Mouse (Mus musculus) v-Abl transformed pro-B cells (cell line): Measurements from ENCODE around the gene Slco2a1.

ENCODE experiments used
- in situ Hi-C, 2 experiments: fragments of 400-800 bp; cut with MboI; formaldehyde crosslinking; loops; one replicate each; pipeline ENCODE4 v1.15.1; 2025; ENCODE audit not compliant: unreplicated experiment in 2 of 2

The Slco2a1 gene

DNA sequence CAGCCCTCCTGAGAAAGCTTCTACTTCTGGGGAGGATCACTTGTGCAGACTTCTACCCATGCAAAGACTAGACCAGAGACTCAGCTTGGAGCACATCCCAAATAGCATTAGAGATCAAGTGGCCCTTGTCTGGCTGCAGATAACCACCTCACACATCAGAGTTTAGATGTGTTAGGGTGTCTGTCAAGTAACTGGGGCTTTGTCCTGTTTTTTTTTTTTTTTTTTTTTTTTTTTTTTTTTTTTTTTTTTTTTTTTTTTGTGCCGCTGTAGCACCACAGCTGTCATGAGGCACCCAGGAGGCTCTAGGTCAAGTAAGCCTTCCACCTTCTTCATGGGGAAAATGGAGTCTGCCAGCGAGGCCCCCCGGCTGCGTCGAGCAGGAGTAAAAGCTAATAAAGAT, 42.7 kb downstream of the Slco2a1 start:
- in situ Hi-C loops = no loop called here

DNA sequence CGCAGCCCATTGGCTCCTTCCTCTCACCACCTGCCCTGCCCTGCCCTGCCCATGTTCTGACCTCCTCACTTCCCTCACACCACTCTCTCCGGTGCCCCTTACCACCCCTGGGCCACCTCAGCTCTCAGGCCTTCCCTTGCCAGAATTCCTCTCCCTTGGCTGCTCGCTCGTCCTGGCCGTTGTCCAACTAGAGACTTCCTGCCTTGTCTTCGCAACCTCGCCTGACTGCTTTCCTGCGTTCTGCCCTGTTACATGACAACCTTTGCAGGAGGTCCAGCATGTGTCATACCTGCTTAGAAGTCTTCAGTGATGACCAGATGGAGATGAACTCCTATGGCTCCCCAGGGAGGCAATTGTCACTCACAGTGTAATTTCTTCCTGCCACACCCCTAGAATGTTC, 43.7 kb downstream of the Slco2a1 start:
- in situ Hi-C loops = no loop called here

DNA sequence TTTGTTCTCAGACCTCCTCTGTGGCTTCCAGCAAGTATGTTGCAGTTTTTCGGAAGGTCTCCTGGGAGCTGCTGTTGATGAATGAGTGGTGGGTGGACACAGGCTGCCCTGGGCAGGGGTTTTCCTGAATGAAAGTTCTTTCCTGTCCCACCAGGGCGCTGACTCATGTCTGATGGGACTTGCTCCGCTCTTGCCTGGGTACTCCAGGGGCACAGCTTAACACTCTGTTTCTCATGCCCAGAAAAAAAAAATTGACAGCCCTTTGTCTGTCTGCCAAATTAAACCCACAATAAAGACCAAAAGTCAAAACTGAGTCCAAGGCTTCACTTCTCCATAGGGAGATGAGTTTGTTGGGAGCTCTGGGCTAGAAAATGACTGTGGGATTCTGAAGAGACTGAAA, 44.9 kb downstream of the Slco2a1 start:
- in situ Hi-C loops = no loop called here

DNA sequence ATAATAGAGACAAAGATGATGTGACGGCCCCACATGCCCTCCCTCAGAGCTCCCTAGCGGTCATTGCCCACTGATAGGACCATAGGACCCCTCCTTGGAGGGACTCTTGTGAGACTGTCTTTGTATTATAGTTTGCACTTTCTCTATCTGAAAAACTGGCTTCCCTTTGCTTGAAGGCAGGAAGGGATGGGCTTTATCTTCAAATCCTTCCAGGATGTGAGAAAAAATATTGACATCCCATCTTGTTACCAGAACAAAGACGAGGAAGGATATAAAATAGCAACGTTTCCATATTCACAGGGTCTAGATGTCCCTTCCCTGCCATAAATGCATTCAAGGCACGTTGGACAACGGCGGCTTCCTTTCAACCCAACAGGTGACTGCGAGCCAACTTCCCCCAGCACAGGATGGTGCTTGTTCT, 48.5 kb downstream of the Slco2a1 start:
- in situ Hi-C loops = no loop called here

DNA sequence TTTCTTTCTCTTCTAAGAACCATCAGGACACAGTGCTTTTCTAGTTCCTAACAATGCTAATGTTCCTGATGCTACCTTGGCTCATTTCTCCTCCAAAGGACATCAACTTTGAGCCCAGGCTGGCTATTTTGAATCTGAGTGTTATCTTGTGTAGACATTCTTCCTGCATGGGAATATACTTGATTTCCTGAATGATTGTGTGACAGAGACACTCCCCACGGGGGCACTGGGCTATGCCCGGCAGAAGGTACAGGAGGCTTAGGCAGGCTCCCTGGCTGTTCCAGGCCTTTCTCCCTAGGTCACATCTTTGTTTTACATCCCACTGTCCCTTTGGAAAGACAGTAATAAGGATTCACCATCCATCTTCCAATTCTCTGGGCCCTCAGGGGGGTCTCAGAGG, 49.8 kb downstream of the Slco2a1 start:
- in situ Hi-C loops = no loop called here

DNA sequence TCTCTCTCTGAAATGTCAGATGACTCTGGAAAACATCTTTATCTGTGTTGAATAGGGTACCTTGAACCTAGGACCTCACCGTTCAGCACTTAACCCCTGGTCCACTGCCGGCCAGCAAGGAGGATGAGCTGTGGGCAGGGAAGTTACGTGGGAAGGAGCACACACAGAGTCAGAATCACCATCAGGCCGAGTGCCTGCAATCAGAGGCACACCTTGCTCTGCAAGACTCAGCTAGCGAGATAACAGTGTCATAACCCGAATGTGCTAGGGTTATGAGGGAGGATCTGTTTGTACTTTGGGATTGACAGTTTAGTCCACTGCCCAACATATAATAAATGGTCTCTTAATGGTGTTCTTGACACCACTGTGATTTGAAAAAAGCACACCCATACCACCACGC, 50.2 kb downstream of the Slco2a1 start:
- in situ Hi-C loops = no loop called here

DNA sequence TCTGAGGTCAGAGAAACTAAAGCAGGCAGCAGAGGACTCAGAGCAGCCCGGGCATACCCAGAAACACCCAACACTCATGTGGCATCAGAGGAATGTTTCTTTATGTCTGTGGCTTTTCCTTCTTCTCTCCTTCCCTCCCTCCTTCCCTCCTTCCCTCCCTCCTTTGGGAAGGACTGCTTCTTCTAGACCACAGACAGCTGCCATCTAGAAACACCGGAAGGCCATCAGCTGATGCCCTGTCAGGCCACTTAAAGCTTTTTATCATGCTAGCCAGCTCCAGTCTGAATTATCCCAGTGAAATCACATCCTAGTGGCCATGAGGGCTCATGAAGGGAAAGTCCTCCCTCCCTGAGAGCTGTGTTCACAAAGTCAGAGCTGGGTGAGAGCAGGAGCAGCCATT, 52.1 kb downstream of the Slco2a1 start:
- in situ Hi-C loops = no loop called here

DNA sequence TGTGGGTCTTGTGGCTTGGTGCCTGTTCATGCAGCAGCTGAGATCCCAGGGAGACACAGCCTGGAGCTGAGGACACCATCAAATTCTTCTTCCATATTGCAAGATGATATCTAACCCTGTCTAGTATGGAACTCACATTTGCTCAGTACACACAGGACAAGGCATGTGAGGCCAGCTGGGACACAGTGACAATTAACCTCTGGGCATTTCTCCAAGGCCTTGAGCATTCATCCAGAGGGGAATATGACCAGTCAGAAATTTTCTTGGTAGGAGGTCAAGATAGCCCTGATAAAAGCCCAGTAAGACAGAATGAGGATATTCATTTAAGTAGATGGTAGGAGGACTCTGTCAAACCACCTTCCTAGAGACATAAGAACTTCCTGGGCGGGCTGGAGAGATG, 56.9 kb downstream of the Slco2a1 start:
- in situ Hi-C loops = no loop called here

DNA sequence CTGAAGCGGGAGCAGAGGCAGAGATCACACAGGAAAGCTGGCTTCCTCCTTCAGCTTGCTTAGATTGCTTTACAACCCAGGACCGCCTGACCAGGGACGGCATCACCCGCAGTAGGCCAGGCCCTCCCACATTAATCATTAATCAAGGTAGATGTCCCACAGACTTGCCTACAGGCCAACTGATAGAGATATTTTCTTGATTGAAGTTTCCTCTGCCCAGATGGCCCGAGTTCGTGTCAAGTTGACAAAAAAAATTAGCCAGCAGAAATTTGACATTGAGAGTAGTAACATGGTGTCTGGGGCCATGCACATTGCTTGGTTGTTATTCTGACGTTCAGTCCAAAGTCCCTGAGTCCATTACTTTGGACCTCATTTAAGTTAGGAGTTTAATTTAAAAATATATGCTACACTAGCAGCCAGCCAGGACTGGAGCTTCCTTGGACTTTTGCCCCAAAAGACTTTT, 60.6 kb downstream of the Slco2a1 start:
- in situ Hi-C loops = no loop called here

DNA sequence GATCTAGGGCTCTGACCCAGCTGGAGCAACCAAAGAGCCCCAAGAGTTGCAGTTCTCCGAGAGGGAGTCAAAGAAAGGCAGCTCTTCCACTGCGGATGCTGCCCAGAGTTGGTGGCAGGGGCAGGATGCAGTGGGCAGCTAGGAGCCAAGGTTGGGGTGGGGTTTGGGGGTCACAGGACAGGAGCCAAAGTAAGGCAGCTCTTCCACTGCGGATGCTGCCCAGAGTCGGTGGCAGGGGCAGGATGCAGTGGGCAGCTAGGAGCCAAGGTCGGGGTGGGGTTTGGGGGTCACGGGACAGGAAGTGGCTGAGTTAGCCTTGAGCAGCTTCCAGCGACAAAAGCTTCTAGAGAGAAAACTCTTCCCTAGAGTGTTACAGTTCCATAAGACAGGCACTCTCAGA, 65.3 kb downstream of the Slco2a1 start:
- in situ Hi-C loops = no loop called here

DNA sequence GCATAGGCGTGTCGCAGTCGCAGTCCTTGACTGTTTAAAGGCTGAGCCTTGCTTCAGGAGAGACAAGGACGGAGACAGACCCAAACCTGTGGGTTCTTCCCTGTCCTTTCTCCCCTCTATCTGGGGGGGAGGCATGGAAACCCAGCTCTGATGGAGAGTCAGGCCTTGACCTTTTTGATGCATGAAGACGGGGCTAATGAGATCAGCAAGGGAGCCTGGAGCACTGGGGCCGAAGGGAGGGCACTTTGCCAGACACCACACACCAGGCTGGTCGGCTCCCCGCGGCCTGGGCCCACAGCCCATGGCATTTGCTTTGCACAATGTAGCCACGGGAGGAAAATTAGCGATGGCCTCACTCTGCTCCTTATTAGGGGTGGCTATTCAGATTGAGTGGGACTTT, 66.5 kb downstream of the Slco2a1 start:
- in situ Hi-C loops = no loop called here

DNA sequence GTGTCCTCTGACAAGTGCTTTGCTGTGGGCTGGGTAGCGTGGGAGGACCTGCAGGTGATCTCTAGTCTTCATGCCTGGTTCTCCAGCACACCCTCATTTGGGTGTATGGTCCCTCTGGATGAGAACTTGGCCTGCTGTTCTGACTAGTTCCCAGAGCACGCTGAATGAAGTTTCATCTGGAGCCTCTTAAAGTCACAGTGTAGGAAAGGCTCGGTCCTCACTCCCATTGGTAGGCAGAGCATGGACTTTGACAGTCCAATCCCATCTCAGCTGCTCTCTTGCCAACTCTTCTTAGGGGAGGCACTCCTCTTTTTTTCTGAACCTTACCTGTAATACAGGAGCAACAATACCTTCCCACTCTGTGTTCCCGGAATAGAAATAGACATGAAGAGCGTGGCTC, 67.7 kb downstream of the Slco2a1 start:
- in situ Hi-C loops = no loop called here

DNA sequence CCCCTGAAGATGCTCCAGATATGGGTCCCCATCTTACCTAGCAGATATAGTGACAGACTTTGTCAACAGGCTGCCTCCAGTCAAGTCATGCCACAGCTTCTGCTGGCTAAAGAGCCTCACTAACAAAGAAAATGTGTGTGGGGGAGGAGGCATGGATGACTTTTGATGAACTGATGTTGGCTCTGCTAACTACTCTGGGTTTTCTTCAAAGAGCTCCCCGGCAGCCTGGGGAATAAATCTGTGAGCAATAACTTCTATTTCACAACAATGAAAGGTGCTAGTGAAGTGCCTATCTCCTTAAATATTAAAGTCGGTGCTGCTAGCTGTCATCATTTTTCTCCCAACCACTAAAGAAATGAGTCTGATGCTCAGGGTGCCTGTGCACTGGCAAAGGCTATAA, 72.0 kb downstream of the Slco2a1 start:
- in situ Hi-C loops = no loop called here

DNA sequence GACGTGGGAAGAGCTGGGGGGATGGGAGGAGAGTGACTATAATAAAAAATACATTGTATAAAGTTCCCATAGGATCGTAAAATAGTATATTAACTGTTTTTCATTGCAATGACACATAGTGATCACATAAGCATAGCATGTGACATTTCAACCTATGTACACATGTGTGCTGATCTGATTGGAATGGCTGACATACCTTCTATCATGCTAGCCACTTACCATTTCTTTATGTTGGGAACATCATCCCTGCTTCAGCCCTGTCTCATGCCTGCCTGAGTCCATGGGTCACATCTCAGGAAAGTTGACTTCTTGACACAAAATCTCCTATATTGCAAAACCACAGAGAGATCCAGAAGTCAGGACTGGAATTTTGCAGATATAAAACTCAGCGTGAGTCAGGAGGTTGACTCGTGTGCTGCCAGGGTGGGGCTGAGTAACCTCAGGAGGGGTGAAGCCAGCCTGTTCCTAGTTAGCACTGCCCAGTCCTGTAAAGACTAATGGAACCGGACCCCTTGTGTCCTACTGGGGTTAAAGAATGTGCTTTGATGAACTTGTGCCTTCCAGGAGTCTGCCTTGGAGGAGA, 73.0 kb downstream of the Slco2a1 start:
- in situ Hi-C loops = no loop called here

DNA sequence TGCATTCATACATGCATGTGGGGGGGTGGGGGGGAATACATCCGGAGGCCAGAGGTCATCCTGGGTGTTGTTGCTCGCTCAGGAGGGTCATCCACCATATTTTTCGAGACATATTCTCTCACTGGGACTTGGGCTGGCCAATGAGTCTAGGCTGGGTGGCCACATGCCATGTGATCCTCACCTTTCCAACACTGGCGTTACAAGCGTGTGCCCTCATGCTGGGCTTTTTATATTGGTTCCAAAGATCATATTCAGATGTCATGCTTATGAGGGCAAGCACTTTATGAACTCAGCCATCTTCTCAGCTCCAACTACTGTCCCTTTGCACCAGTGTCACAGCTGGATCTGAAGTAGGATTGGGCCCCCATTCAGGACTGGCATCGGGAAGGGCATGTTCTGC, 75.1 kb downstream of the Slco2a1 start:
- in situ Hi-C loops = no loop called here

DNA sequence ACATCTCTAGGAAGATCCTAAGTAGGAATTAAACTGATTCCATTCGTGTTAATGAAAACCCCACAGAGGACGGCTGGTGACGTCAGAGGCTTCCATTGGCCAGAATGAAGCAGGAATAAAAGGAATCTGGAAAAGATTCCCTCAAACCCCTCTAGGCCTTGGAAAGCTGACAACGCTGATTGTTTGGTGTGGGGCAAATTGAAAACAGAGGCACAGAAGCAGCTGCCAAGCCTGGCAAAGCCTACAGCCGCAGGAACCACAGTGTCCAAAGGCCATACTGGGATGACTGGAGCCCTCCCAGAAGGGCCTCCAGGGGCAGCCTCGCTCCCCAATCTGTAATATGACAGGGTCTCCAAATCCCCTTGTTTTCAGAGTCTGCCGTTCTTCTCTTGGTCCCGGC, 78.3 kb downstream of the Slco2a1 start:
- in situ Hi-C loops = no loop called here

DNA sequence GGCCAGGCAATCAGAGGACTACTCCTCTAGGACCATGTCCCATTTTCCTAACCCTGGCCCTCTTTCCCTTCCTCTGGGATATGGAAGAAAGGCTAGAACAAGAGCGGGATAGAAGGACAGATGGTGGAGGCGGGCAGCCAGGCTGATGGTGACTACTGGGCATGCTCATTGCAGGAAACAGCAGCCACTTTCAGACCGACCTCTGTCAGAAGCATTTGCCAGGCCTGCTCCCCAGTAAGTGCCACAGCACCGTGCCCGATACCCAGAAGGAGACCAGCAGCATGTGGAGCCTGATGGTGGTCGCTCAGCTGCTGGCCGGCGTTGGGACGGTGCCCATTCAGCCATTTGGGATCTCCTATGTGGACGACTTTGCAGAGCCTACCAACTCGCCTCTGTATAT, 79.1 kb downstream of the Slco2a1 start:
- in situ Hi-C loops = no loop called here

DNA sequence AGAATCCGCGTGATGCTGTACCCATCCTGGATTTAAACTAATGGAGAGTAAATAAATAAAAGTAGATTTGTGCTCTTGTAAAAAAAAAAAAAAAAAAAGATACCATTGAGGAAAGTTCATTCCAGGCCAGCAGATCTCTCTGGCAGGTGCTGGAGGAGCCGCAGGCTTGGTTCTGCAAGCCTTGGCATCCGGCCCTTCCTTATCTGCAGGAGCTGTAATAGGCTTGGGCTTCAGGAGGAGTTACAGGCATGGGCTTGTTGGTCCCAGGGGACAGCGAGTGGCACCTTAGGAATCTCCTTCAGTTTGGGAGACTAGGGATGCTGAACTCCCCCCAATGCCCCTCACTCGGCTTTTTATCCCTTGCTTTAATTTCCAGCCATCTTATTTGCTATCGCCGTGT, 80.3 kb downstream of the Slco2a1 start:
- in situ Hi-C loops = no loop called here

DNA sequence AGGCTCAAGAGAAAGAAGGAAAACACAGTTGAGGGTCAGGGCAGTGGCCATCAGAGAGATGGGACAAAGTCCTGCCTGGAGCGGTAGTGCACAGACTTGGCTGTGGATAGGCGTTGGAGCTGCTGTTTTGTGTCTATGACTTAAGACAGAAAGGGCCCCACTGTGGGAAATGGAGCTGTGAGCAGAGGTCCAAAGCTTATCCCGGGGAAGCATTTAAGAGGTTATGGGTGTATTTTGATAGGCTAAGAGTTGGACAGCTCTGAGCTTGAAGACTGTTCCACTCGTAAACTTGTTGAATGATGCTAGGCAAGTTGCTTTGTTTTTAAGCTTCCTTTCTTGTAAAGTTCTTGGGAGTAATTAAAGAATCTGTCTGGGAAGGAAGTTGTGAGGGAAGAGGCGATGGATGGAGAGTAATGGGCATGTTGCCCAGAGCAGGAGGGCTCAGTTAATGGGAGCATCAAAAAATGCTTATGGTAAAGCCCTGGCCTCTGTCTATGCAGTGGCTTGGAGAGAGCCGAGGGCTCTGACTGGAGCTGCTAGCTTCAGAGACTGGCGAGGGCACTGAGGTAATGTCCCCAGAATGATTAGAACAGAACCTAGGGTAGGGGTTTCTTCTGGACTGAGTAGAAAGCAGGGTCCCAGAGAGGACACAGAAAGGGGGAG, 83.2 kb downstream of the Slco2a1 start:
- in situ Hi-C loops = no loop called here

DNA sequence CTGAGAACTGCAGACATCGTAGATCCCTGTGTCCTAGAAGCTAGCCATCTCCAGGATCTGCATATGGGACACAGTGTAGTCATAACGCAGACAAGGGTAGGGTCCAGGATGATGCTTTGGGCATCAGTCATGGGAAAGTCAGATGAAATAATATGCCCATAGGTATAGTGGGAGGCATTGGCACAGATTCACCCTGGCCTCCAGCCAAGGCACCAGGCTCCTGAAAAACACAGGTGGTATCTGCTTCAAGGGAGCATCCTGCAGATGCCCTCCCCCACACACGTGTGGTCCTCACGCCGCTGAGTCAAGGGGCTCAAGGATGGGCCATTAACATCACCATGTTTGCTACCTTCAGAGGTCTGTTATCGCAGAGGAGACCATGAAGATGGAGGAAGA, 83.7 kb downstream of the Slco2a1 start:
- in situ Hi-C loops = no loop called here

DNA sequence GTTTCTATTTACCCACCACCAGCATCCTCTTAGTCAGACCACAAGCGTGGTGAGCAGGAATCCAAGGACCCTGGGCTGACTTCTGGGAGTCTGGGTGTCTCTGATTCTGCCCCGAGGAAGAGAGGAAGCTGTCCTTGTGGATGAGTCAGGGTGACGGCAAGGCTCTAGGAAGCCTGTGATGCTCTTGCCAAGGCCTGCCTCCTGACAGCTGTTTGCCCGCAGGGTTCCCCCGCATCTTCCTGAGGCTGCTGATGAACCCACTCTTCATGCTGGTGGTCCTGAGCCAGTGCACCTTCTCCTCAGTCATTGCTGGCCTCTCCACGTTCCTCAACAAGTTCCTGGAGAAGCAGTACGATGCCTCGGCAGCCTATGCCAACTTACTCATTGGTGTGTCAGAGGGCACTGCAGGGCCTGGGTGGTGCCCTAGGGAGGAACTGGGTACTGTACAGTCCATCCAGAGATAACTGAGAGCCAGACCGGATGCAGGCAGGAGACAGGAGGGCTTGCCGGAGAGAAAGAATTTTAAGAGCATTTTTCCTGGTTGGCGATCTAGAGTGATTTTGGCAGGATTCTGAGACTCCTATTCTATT, 84.5 kb downstream of the Slco2a1 start:
- in situ Hi-C loops = no loop called here

DNA sequence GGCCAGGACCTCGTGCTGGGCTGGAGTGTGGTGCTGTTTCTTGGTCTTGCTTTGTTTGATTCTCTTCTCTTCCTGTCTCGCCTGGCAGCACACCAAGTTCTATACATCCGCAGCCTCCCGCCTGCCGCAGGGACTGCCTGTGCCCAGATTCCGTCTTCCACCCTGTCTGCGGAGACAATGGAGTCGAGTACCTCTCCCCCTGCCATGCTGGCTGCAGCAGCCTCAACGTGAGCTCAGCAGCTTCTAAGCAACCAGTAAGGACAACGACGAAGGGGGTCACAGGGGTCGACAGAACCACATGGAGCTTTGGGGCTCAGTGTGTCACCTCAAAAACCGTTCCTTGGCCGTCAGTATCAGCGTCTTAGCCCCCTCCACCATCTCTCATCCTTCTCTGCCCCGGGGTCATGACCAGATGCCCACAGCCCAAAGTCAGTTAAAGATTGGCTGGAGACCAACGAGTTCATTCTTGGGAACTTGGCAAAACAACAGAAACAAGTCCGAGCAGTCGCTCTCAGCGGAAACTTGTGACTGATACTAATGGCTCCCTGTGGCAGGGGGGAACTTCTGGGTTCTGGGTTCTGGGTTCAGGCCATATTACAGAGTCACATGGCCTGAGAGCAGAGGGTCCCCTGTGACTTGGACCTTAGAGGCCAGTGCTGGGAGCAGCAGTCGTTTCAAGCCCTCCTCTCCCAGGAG, 88.5 kb downstream of the Slco2a1 start:
- in situ Hi-C loops = loop anchor here in 1 of 2 experiments (25.0 kb wide), 1 partner anchor 440 kb away; the partner anchor contains the start of genes Anapc13 and Cep63
